Mouse (Mus musculus) hindbrain, embryonic 15.5 days (tissue): Measurements from ENCODE around the gene Mgl2. TPM values are rescaled to one million over a fixed set of nuclear protein-coding genes. Genes with fewer than 3 reads are reported as not detected.

Experiments used
- ATAC-seq: fragments of 200-750 bp; cut with Nextera tagmentation; 2 replicates; pipeline ENCODE4 v1.8.0; 2017; ENCODE audit warnings: low read depth, moderate number of reproducible peaks, moderate TSS enrichment; ENCODE audit not compliant: low FRiP score
- H3K27ac ChIP-seq: fragments of 300-500 bp; sonication (generic); replicated peaks from 2 replicates; pipeline ENCODE4 v1.5.1; 2015; ENCODE audit warnings: mild to moderate bottlenecking, inconsistent platforms
- H3K27me3 ChIP-seq: fragments of 300-500 bp; sonication (generic); 2 replicates; pipeline ENCODE4 v1.6.1; 2015; ENCODE audit warnings: control low read depth, inconsistent platforms
- H3K36me3 ChIP-seq: fragments of 300-500 bp; sonication (generic); 2 replicates; pipeline ENCODE4 v1.6.1; 2015; ENCODE audit warnings: control low read depth, inconsistent platforms
- H3K4me1 ChIP-seq: fragments of 300-500 bp; sonication (generic); replicated peaks from 2 replicates; pipeline ENCODE4 v1.6.1; 2015; ENCODE audit warnings: control low read depth, inconsistent platforms
- H3K4me2 ChIP-seq: fragments of 300-500 bp; sonication (generic); 2 replicates; pipeline ENCODE4 v1.6.1; 2015; ENCODE audit warnings: moderate library complexity, mild to moderate bottlenecking, inconsistent platforms
- H3K4me3 ChIP-seq: fragments of 300-500 bp; sonication (generic); 2 replicates; pipeline ENCODE4 v1.5.1; 2015; ENCODE audit warnings: mild to moderate bottlenecking, inconsistent platforms
- H3K9ac ChIP-seq: fragments of 300-500 bp; sonication (generic); 2 replicates; pipeline ENCODE4 v1.6.1; 2015; ENCODE audit warnings: inconsistent platforms
- H3K9me3 ChIP-seq: fragments of 300-500 bp; sonication (generic); 2 replicates; pipeline ENCODE4 v1.6.1; 2016; ENCODE audit warnings: control low read depth, inconsistent platforms
- WGBS: fragments of 180-500 bp; shearing (Covaris S2); methylation state at CpG from one replicate; pipeline ENCODE4 v1.1.7; 2015; 5-methylcytosine and 5-hydroxymethylcytosine counted together
- polyA plus RNA-seq: library from polyadenylated mRNA; unstranded; fragments of >200 nt; fragmentation: Nextera tagmentation; extraction: Ambion mirVana; gene quantifications from 2 replicates; pipeline ENCODE4 v1.2.1, GENCODE M21; 2015

Gene Mgl2
- polyA plus RNA-seq, 1 experiment from 2014 or later: 1.4 TPM

DNA sequence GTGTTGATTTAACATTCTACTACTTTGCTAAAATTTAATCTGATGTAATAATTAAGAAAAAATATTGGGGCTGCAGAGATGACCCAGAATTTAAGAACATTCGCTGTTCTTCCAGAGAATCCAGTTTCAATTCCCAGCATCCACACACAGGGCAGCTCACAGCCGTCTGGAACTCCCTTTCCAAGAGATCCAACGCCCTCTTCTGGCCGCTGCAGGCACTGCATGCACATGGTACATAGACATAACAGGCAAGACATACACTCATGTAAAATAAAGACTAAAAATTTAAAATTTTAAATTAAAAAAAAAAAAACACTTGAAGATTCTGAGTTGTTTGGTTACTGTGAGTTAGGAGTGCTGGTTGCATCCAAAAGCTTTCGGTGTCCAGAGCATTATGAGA lies 42.2 kb downstream of the Mgl2 start:
- no peaks in the 10 kb centered on the region for H3K4me1 ChIP-seq
- WGBS: 56% methylated on average over 5 of the region's 5 CpGs
- no peak for ATAC-seq
- no peaks in the 10 kb centered on the region for H3K36me3 ChIP-seq
- no peak overlapping the region for H3K9ac ChIP-seq
- H3K4me3 ChIP-seq: no peak overlapping the region
- H3K9me3 ChIP-seq: 0 out of 2 replicates have a peak, but pooled peaks cover 3% of the 10 kb centered on the region
- H3K27ac ChIP-seq: no peak overlapping the region
- H3K27me3 ChIP-seq: no peaks in the 10 kb centered on the region
- H3K4me2 ChIP-seq: no peak overlapping the region

DNA sequence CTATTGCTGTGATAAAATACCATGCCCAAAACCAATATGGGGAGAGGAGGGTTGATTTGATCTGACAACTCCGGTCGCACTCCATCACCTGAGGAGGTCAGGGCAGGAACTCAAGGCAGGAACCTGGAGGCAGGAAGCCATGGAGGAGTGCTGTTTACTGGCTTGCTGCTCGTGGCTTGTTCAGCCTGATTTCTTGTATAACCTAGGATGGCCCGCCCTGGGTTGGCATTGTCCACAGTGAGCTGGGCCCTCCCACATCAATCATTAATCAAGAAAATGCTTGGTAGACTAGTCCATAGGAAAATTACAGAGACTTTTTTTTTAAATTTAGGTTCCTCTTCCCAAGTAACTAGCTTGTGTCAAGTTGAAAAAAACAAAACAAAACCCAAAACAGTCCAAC lies 44.4 kb downstream of the Mgl2 start:
- no peak overlapping the region for H3K27ac ChIP-seq
- no peak for ATAC-seq
- no peak overlapping the region for H3K4me3 ChIP-seq
- no peak overlapping the region for H3K4me2 ChIP-seq
- H3K9ac ChIP-seq: no peak overlapping the region
- 0 out of 2 replicates have a peak, but pooled peaks cover 3% of the 10 kb centered on the region for H3K9me3 ChIP-seq
- H3K4me1 ChIP-seq: 0 out of 2 replicates have a peak, but pooled peaks cover 5% of the 10 kb centered on the region
- H3K27me3 ChIP-seq: no peaks in the 10 kb centered on the region
- H3K36me3 ChIP-seq: no peaks in the 10 kb centered on the region
- 82% methylated on average over 4 of the region's 4 CpGs for WGBS

DNA sequence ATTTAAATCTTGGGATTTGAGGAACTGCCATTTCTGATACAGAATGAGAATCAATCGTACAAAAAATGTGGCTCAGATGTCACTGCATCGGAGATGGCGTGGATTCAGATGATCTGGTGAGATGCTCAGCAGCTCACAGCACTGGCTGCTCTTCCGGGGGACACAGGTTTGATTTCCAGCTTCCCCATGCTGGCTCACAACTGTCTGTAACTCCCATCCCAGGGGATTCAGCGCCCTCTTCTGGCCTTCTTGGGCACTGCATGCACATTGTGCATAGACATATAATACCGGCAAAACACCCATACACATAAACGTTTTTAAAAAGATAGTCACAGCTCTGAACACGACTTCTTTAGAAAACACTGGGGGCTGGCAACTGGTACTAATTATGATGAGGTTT lies 47.5 kb downstream of the Mgl2 start:
- WGBS: 75% methylated on average over 8 of the region's 8 CpGs
- H3K27ac ChIP-seq: no peak overlapping the region
- H3K36me3 ChIP-seq: no peaks in the 10 kb centered on the region
- H3K9ac ChIP-seq: no peak overlapping the region
- ATAC-seq: no peak
- no peak overlapping the region for H3K4me3 ChIP-seq
- H3K27me3 ChIP-seq: no peaks in the 10 kb centered on the region
- H3K9me3 ChIP-seq: 0 out of 2 replicates have a peak, but pooled peaks cover 3% of the 10 kb centered on the region
- 0 out of 2 replicates have a peak, but pooled peaks cover 5% of the 10 kb centered on the region for H3K4me1 ChIP-seq
- no peak overlapping the region for H3K4me2 ChIP-seq

DNA sequence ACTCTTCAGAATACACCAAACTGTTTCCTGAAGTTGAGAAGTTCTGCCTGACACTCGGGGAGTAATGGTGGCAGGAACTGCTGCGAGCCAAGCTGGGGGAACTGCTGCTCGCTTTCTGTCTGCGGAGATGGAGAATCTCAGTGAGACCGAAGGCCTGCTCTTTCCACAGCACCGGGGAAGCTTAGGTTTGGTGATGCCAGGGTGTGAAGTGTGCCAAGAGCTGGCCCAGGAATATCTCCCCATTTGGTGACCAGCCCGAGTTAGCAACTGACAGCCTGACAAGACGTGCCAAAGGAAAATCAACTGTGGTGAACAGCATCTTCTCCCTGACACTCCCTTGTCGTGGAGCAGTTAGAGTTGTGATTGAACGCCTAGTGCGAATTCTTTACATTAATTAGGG lies 48.2 kb downstream of the Mgl2 start:
- Histone ChIP-seq H3K4me1 (0 out of 2 replicates have a peak, but pooled peaks cover 5% of the 10 kb centered on the region), H3K27ac (no peak overlapping the region), H3K27me3 (no peaks in the 10 kb centered on the region), H3K9ac (no peak overlapping the region), H3K4me3 (no peak overlapping the region), H3K4me2 (no peak overlapping the region), H3K36me3 (no peaks in the 10 kb centered on the region), H3K9me3 (0 out of 2 replicates have a peak, but pooled peaks cover 3% of the 10 kb centered on the region)
- no peak for ATAC-seq
- WGBS: 91% methylated on average over 11 of the region's 11 CpGs

DNA sequence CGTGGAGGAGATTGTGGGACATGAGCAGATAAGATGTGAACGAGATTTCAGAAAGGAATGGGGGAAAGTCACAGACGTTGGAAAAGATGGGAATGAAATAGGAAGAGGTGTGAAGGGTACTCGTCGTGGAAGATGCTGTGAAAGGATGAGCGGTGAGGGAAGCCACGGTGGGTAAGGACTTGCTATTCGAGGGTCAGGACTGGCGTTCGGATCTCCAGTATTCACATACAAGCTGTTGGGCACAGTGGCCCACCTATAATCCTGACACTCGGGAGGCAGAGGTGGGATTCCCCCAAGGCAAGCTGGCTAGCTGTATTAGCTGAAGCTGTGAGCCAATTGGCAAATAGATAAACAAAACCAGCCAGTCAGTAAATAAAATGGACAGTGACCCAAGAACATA lies 48.6 kb downstream of the Mgl2 start:
- H3K4me3 ChIP-seq: no peak overlapping the region
- no peak for ATAC-seq

DNA sequence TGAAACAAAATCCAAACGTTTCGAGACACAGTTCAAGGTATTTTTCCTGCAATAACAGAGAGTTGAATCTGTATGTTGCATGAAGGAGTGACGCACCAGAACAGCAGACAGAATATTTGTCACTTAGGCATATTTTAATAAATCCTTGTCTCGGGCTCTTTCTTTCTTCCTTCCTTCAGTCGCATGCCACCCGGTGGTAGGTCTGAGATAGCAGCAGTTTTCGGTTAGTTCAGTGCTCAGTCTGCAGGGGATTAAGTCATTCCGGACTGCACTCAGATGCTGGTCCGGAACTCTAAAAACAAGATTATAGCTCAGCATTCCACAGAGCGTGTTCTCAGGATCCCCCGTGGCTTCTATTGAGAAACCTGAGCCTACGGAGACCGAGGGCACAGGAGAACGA lies 49.3 kb downstream of the Mgl2 start:
- Histone ChIP-seq H3K4me3 (no peak overlapping the region), H3K4me2 (peak overlapping the region; percentile 3; the same call in 1 of the 2 replicates)
- WGBS: 37% methylated on average over 14 of the region's 14 CpGs

More for the DNA sequence above, 48.6 kb downstream of the Mgl2 start:
- Histone ChIP-seq H3K36me3 (no peaks in the 10 kb centered on the region), H3K27ac (no peak overlapping the region), H3K9me3 (0 out of 2 replicates have a peak, but pooled peaks cover 3% of the 10 kb centered on the region), H3K4me2 (no peak overlapping the region), H3K27me3 (no peaks in the 10 kb centered on the region), H3K4me1 (0 out of 2 replicates have a peak, but pooled peaks cover 5% of the 10 kb centered on the region), H3K9ac (no peak overlapping the region)
- 81% methylated on average over 11 of the region's 11 CpGs for WGBS

DNA sequence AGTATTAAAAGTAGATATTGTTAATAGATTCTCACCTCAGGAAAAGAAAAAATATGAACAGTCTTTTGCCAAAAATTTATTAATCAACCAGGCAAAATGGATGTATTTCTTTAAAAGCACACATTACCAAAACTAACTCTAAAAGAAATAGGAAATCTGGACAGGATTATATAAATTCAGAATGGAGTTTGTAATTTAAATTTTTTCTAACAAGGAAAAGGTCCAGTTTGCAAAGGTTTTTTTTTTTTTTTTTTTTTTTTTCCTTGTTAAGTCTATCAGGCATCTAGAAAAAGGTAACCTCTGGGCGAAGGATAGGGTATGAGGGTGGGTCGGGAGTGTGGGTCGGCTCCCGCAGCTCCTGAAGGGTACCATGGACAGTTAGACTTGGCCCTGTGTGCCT lies 50.4 kb downstream of the Mgl2 start:
- Histone ChIP-seq H3K36me3 (no peaks in the 10 kb centered on the region), H3K4me1 (0 out of 2 replicates have a peak, but pooled peaks cover 5% of the 10 kb centered on the region), H3K27me3 (no peaks in the 10 kb centered on the region), H3K4me3 (no peak overlapping the region), H3K4me2 (no peak overlapping the region), H3K9ac (no peak overlapping the region), H3K9me3 (0 out of 2 replicates have a peak, but pooled peaks cover 3% of the 10 kb centered on the region), H3K27ac (no peak overlapping the region)
- 97% methylated on average over 4 of the region's 4 CpGs for WGBS
- ATAC-seq: no peak

More for the DNA sequence above, 49.3 kb downstream of the Mgl2 start:
- H3K36me3 ChIP-seq: no peaks in the 10 kb centered on the region
- H3K9ac ChIP-seq: no peak overlapping the region
- 0 out of 2 replicates have a peak, but pooled peaks cover 3% of the 10 kb centered on the region for H3K9me3 ChIP-seq
- H3K27ac ChIP-seq: no peak overlapping the region
- H3K27me3 ChIP-seq: no peaks in the 10 kb centered on the region
- 0 out of 2 replicates have a peak, but pooled peaks cover 5% of the 10 kb centered on the region for H3K4me1 ChIP-seq
- no peak for ATAC-seq

DNA sequence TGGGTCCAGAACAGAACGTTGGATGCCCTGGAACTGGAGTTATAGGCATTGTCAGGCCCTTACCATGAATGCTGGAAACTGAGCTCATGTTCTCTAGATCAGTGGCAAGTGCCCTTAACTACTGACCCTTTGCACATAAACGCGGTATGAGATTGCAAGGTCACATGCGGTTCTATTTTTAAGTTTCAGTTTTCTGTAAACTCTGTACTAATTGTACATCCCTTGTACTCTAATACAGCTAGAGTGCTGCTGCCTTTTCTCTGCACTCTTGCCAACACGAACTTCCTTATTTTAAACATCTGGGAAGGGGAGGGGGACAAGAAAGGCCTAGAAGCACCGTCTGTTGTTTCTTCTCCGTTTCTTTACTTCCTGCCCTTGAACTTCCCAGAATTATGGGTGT lies 55.0 kb downstream of the Mgl2 start:
- H3K27me3 ChIP-seq: no peaks in the 10 kb centered on the region
- WGBS: 79% methylated on average over 7 of the region's 7 CpGs
- H3K36me3 ChIP-seq: no peaks in the 10 kb centered on the region
- no peak for ATAC-seq
- no peak overlapping the region for H3K4me2 ChIP-seq
- no peak overlapping the region for H3K4me3 ChIP-seq
- no peak overlapping the region for H3K27ac ChIP-seq
- H3K9ac ChIP-seq: no peak overlapping the region
- H3K9me3 ChIP-seq: no peaks in the 10 kb centered on the region
- no peaks in the 10 kb centered on the region for H3K4me1 ChIP-seq

Other genes with a start within 250 kb of the Mgl2 start
- 2.0 and 2.4 TPM in 2 replicates for gene Kctd11, start 248.9 kb upstream of the Mgl2 start, polyA plus RNA-seq
- gene Acap1, start 234.8 kb upstream of the Mgl2 start, polyA plus RNA-seq: 0.52 and 0.58 TPM in 2 replicates
- 8.8 TPM in 2 replicates for gene 2810408A11Rik, start 229.3 kb upstream of the Mgl2 start, polyA plus RNA-seq
- gene Neurl4, start 229.3 kb upstream of the Mgl2 start, polyA plus RNA-seq: 16.6 and 19.9 TPM in 2 replicates
- 68.4 and 69.9 TPM in 2 replicates for gene Gps2, start 216.4 kb upstream of the Mgl2 start, polyA plus RNA-seq
- 1,083 and 1,119 TPM in 2 replicates for gene Eif5a, start 208.4 kb upstream of the Mgl2 start, polyA plus RNA-seq
- gene Ybx2, start 194.5 kb upstream of the Mgl2 start, polyA plus RNA-seq: 6.7 and 6.8 TPM in 2 replicates
- gene Slc2a4, start 182.1 kb upstream of the Mgl2 start, polyA plus RNA-seq: 3.4 and 4.1 TPM in 2 replicates
- gene Cldn7, start 165.6 kb upstream of the Mgl2 start, polyA plus RNA-seq: 0.34 and 1.0 TPM in 2 replicates
- 23.5 and 27.1 TPM in 2 replicates for gene Ctdnep1, start 149.2 kb upstream of the Mgl2 start, polyA plus RNA-seq
- gene Elp5, start 147.8 kb upstream of the Mgl2 start, polyA plus RNA-seq: 163 and 174 TPM in 2 replicates
- 561 and 571 TPM in 2 replicates for gene Gabarap, start 139.2 kb upstream of the Mgl2 start, polyA plus RNA-seq
- gene Phf23, start 134.6 kb upstream of the Mgl2 start, polyA plus RNA-seq: 56.1 and 62.2 TPM in 2 replicates
- gene Dvl2, start 129.7 kb upstream of the Mgl2 start, polyA plus RNA-seq: 26.4 and 28.7 TPM in 2 replicates
- 58.0 and 62.2 TPM in 2 replicates for gene Acadvl, start 114.9 kb upstream of the Mgl2 start, polyA plus RNA-seq
- gene Dlg4, start 113.4 kb upstream of the Mgl2 start, polyA plus RNA-seq: 23.8 and 24.1 TPM in 2 replicates
- 2.8 and 4.7 TPM in 2 replicates for gene Asgr1, start 76.2 kb upstream of the Mgl2 start, polyA plus RNA-seq
- not detected in 2 replicates for gene Asgr2, start 37.7 kb upstream of the Mgl2 start, polyA plus RNA-seq
- gene Clec10a, start 25.9 kb downstream of the Mgl2 start, polyA plus RNA-seq: 0.64 and 1.3 TPM in 2 replicates
- 7.6 and 8.1 TPM in 2 replicates for gene Slc16a11, start 82.4 kb downstream of the Mgl2 start, polyA plus RNA-seq
- 14.3 and 16.5 TPM in 2 replicates for gene Slc16a13, start 90.7 kb downstream of the Mgl2 start, polyA plus RNA-seq
- gene Bcl6b, start 99.5 kb downstream of the Mgl2 start, polyA plus RNA-seq: 5.5 and 5.6 TPM in 2 replicates
- gene 0610010K14Rik, start 107.6 kb downstream of the Mgl2 start, polyA plus RNA-seq: 168 and 175 TPM in 2 replicates
- gene Gm21988, start 109.5 kb downstream of the Mgl2 start, polyA plus RNA-seq: 13.7 TPM in 2 replicates
- gene Rnasek, start 109.5 kb downstream of the Mgl2 start, polyA plus RNA-seq: 394 and 408 TPM in 2 replicates
- gene Alox12, start 125.0 kb downstream of the Mgl2 start, polyA plus RNA-seq: 1.2 and 1.7 TPM in 2 replicates
- gene Alox12e, start 192.3 kb downstream of the Mgl2 start, polyA plus RNA-seq: 0.08 TPM in 1 of 2 replicates, not detected in the other
- gene Alox15, start 221.7 kb downstream of the Mgl2 start, polyA plus RNA-seq: not detected in 2 replicates